Mouse (Mus musculus): ENCODE results near the gene Tbccd1.
A peak's percentile ranks its signal among the peaks of the same experiment; 100 is the strongest.

Tbccd1 gene

DNA sequence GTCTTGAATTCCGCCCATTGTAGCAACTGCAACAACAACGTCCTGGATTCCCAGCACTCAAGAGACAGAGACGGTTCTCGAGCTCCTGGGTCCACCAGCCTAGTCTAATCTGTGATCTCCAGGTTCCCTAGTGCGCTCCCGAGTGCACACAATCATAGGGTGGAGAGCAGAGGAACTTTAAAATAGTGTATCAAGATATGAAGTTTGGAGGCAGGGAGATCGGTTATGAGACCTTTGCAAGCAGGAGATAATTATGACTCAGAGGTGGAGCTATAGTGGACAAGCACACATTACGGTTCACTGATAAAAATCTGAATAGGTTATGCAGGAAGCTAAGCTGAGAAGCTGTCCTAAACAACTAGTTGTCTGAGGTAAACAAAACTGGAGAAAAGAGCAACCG lies 696 bp downstream of the Tbccd1 start:
- no peak for DNase-seq (ENCODE audit: low spot score)

DNA sequence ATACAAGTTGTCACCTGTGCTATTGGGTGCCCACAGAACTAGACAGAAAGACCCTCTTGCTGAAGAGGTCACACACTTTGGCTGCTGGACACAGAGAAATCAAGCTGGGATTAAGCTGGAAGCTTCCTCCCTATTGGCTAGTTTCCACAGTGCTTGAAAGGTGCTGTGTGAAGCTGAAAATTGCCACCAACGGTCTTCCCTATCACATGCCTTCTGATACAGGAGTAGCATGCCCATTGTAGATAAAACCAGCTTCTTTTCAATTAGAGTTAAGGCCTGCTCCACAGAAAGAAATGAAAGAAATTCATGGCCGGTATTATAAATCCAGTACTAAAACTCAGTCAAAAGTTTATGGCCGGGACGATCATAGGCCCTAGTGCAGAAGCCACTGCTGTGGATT lies 4.8 kb downstream of the Tbccd1 start:
- DNase-seq (ENCODE audit: low spot score) = no peak

DNA sequence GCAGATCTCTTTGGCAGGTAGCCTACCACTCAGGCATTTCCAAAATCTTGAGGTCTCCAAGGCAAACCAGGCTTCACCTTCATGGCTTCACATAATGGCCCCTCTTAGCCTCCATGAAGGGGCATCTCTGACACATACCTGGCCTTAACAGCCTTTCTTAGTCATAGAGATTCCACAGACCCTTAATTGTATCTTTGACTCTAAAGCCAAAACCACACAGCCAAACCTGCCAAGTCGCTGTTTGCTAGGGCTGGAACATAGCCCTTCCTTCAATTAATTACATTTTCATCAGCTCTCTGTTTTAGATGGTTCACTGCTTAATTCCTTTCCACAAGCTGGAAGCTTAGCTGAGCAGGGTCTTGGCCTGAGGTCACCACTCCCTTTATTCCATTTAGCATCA lies 9.1 kb downstream of the Tbccd1 start:
- DNase-seq (ENCODE audit: low spot score) = no peak

DNA sequence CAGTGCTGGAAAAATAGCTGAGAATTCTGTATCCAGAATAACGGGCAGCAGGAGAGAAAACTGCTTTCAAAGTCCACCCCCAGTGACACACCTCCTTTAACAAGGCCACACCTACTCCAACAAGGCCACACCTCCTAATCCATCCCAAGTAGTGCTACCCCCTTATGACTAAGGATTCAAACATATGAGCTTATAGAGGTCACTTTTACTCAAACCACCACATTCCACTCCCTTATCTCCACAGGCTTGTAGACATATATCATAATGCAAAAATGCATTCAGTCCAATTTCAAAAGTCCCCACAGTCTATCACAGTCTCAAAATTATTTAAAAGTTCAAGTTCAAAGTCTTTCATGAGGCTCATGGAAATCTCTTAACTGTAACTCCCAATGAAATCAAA lies 9.8 kb downstream of the Tbccd1 start:
- no peak for DNase-seq (ENCODE audit: low spot score)

DNA sequence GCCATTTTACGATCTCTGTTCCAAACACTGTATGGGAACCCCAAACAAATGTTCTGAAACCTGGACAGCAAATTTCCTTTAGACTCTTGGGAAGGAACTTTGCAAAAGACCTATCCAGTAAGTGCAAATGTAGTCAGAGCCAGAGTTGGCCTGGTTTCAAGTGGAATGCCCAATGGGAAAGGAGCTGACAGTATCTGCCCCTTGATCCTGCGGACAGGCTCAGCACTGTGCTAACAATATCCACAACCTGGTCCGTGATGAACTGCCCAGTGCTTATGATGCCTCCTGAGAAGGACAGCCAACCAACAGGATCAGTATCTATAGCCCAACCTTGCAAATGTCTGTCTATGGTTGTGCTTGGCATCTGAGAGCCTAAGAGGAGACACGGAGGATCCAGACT lies 12.0 kb downstream of the Tbccd1 start:
- no peak for DNase-seq (ENCODE audit: low spot score)

DNA sequence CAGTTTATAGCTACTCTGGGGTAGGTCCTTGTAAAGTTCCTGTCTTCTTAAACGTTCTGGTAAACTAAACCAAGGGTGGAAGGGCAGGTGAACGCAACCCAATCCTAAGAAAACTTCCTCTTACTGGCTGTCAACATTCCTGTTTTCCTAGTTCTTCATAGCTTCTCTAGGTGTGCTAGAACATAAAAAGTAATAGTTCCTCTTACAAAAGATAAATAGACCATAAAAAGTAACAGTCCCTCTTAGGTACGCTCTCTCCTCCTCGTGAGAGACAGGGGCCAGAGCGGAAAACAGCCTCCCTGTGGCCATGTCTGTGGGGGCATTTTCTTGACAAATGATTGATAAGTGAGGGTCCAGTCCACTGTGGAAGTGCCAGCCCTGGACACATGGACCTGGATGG lies 12.6 kb downstream of the Tbccd1 start:
- DNase-seq (ENCODE audit: low spot score) = no peak

DNA sequence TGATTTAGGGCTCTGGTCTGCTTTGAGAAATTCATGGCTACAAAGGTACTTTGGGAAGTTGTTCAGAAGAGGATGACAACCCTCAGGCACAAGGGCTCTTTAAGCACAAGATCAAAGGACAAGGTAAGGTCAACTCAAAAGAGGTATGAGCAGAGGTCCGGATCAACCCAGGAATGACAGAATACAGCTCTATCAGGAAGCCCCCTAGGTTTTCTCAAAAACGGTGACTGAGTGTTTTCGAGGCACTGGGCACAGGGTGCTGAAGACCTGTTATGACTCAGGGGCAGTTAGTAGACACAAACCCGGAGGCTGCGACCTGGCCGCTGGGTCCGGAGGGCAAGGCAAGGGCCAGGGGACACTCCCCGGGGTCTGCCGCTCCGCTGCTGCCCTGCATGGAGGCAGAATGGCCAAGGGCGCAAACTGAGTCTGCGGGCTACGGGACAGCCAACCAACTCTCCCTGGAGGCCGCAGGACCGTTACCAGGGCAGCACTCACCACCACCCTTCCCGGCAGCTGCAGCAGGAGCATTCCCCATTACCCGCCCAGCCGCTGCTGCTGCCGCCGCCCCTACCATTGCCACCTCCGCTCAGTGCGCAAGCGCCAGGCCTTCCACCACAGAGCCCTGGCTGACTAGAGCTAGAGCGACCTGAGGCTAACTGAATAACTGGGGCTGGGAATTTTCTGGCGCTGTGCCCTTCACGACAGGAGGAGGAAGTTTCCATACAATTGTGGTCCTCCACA lies 13.2 kb downstream of the Tbccd1 start:
- DNase-seq (ENCODE audit: low spot score) = peak; percentile 76

DNA sequence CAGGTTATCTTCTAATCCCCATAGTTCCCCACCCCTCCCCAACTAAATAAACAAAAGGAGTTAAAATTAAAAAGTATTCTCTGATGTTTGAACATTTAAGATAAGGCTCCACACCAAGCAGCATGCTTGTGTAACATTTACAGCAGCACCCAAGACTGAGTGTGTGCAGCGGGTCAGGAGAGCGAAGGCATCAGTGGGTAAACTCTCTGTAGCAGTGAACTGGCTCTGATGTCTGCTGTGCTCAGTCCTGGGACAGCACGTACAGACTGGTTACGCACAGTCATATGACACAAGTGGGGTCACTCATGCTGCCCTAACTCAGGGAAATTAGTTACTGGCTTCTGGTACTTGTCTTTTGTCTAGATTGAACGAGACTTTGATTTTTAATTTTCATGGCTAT lies 14.6 kb downstream of the Tbccd1 start:
- no peak for DNase-seq (ENCODE audit: low spot score)

DNA sequence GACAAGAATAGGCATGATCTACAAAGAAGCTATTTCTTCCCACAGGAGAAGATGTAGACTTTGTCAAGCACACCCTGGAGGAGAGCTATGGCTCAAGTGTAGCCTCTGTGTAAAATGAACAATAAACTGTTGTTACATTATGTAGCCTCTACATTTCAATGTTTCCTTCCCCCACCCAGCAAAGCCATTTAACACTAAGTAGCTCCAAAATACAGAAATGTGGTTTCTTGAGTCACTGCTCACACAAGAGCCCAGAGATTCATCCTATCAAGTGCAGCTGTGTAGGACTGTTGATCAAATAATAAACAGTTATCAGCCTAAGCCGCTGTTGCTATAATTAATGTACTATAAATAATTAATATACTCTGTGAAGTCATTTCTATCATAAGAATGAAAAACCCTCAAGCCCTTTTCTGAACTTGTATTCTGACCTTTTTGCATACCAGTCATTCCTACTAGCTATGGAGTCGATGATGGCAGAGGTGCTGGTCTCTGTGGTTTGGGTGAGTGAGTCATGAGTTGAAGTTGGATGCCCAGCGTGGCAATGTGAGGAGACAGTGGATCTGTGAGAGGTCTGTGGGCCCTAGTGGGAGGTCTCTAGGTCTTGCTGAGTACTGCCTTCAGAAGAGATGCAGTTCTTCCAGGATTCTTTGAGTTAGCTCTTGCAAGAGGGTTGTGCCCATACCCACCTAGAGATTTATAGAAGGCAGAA lies 18.2 kb downstream of the Tbccd1 start:
- no peak for DNase-seq (ENCODE audit: low spot score)

DNA sequence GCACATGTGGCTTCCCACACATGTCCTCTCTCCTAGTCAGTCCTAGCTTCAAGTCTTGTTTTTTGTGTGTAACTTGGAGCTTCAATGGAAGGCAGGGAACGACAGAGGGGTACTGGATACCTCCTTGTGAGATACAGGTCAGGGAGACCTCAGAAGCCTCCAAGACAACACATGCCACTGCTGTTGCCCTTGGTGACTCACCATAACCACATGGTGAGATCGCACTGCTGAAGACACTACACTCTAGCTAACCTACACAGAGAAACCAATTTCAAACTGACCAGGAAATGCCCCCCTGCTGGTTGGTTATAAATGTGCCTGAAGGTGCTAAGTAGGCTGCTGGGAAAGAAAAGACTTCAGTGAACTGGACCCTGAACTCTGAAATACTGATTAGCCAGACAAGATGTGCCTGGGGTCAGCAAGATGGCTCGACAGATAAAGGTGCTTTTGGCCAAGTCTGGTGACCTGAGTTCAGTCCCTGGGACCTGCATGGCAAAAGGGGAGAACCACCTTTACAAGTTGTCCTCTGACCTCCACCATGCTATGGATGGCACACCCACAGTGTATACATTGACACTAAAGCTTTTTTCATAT lies 24.4 kb downstream of the Tbccd1 start:
- no peak for DNase-seq (ENCODE audit: low spot score)

DNA sequence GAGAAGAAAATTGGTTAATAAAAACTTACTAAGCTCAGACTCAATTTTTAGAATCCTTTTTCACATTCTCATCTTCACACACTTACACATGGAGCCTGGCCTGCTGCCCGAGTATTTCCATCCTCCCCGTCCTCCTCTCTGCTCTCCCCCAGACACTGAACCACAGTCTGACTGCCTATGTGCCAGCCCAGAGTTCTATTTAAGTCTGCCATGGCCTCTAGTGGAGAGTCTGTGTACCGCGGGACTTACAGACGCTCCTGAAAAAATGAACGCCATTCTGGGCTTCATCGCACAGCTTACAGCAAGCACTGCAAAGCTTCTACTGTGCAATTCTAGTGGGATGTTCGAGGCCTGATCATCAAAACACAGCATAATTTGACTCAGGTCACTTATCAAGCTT lies 36.7 kb downstream of the Tbccd1 start:
- DNase-seq (ENCODE audit: low spot score) = no peak

DNA sequence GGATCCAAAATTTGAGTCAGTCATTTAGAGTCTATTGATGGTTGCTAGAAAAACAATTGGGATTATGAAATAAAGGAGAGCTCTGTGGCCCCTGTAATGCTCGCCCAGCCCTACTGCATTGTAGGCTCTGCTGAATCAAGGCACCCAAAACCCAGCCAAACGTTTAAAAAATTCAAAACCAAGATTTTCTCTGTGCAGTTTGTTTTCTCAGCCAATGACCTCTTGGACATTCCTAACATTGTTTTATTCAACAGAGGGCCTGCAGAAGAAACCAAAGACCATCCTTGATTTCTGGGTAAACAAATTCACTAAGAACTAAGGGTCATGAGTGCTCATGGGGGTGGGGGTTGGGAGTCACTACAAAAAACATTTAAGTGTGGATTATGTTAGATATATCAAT lies 46.0 kb downstream of the Tbccd1 start, which contains the start of gene Crygs:
Gene Crygs, minus strand, starts transcription at position 101 of the 400 bp plus-strand sequence.
- no peak for DNase-seq (ENCODE audit: low spot score)

DNA sequence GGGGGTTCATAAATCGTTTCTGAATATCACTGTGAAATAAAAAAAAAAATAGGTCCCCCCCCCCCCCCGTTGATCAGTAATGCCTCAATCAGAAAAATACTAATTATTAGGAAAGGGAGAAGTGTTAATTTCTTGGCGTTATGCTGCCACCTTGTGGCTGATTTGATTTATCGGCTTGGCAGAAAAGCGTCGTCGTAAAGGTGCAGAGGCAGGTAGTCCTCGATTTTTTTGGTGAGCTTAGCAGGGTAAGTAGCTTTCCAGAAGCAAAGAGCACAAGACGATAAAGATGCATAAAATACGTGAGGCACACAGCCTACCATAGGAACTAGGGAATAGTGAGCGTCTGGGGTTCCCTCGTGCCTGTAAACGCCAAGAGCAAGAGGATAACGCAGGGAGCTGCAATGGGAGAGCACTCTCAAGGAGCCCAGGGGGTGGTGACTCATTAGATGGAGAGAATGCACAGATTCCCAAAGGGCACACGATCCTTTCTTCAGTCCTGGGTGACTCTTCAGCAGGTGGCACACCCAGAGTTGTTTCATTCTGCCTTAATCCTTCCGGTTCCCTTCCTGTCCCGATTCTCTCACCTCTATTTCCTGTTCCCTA lies 49.9 kb downstream of the Tbccd1 start:
- peak; percentile 44 for DNase-seq (ENCODE audit: low spot score)

DNA sequence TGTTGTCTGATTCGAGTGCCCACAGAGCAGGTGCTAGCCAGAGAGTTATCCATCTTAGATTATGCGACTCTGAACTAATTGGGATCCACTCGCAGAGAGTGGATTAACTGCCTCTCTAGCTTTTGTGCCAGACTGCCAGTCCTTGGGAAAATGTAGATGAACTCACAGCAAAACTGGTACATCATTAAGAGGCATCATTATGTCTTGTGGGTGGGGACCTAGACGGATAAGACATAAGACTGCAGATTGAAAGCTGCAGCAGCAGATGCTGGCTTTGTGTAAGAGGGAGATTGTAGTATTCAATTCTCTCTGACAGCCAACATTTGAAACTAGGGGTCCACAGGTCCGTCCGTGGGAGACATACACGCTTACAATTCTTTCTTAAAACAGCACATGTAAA lies 54.7 kb downstream of the Tbccd1 start:
- no peak for DNase-seq (ENCODE audit: low spot score)

DNA sequence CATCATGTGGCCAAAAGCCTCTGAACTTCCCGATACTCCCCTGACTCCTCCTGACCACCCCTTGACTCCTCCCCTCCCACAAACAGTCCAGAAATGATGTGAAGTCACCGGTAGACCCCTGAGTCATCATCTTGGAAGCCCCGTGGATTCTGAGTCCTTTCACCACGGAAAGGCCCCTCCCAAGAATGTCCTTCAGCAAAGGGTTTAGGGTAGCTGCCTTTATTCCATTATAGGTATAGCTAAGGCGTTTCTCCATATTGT lies 56.7 kb downstream of the Tbccd1 start:
- DNase-seq (ENCODE audit: low spot score) = no peak

DNA sequence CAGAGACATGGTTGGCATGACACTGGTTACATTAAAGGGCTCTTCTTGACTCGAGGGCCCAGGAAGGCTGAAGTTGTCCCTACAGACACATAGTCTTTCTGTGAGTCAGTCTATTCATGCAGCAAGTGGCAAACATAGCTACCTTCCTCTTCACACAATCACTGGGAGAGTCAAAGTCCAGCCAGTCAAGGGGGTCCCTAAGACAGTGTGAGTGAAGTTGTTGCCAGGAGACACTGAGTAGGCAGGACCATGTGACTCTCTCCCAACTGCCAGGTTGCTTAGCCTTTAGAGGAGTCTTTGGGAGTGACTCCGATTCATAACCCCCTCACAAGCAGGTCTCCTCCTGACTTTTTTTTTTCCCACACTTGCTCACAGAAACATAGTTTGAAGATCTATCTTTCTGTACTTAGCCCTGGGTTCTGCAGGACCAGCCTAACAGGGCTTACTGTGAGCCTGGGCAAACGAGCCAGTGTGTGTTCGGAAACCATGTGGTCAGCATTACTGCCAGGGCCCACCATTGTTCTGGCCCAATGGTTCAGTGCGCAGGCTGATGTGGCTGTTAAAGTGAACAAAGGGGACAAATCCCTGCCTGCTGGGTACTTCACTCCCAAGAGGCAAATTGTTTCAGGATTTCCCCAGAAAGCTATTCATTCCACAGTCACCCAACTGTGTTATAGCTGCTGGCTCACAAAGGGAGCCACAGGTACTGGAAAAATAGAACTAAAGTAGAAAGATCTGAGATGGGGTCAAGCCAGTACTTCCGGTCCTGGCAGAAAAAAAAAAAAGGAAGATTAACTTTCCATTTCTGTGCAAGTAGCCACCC lies 57.2 kb downstream of the Tbccd1 start:
- no peak for DNase-seq (ENCODE audit: low spot score)

DNA sequence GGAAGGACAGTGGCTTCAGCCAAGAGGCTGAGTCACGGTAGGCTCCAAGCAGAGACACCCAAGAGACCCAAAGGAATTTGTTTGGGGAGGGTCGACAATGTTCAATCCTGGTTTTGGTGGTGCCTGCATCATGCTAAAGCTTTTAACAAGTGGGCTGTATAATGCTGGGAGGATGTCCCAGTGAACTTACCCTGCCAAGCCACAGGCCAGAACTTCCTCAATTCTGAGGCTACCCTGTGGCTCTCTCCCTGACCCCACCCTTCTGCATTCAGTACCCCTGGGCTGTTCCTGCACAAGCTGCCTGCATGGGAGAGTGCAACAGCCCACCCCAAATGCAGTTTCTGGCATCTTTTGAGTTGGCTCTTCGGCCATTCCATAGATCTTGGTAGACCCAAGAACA lies 58.9 kb downstream of the Tbccd1 start:
- DNase-seq (ENCODE audit: low spot score) = peak; percentile 5

DNA sequence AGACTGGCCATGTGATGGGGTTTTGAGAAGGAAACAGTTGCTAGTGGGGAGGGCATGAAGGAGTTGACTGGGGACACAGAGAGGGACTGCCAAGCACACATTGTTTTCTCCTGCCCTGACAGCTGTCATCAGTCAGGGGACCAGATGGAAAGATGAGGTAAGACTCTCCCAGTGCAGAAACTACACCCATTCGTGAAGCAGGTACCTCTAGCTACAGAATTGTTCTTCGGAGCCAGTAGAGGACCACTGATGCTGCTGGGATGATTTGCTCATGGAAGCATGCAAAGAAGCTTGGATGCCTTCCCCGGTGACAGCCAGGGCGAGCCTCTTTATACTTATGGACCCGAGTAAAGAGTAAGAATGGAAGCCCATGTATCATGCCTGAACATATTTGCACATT lies 59.9 kb downstream of the Tbccd1 start:
- DNase-seq (ENCODE audit: low spot score) = no peak

DNA sequence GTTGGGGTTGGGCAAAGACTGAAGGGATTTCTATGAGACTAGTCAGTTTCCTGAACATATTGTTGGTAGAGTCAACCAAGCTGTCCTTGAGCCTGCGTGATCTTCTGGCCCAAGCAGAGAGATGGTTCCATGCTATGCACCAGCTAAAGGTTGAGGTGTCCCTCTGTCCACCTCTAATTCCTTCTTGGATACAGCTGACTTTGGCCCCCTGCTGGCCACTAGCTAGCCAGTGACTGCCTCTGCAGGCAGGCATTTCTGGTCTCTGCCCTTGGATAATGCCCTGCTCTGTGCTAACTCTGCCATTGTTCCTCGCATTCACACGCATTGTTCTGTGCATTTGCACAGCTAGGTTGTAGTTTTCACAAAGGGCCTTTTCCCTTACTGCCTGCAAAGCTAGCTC lies 62.0 kb downstream of the Tbccd1 start:
- DNase-seq (ENCODE audit: low spot score) = peak; percentile 4

DNA sequence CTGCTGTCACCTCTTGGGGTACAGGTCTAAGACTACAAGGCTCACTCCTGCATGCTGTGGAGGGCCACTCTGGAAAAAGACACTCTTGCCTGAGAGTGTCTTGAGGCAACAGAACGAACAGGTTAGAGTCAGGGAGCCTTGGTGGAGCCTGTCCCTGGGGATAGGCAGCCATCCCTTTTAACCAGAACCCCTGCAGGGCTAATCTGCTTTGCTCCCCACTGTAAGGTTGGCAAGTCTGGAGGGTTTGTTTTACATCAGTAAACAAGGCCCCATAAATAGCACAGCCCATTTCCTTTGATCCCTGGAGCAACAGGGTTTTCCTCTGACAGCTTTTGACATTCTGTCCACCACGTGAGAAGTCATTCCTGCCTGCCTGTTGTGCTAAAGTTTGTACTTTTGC lies 66.2 kb downstream of the Tbccd1 start:
- DNase-seq (ENCODE audit: low spot score) = no peak

DNA sequence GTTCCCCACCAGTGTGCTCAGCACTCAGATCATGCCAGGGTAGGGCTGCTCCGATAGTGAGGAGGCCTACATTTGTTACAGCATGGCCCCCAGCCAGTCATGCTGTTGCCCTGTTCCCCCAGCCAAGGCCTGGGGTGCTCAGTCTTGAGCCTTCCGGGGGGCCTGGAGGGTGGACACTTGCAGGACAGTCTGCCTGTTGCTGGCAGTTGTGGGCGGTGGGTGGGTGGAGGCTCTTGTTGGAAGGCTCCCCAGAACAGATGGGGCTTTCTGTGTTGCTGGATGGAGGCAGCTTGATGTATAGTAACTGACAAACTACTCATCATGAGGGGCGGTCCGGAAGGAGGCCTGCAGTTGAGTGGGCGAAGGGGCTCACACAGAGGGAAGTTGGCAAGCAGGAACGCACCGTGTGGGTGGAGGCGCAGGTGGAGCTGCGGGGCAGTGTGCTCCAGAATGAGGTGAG lies 67.5 kb downstream of the Tbccd1 start:
- no peak for DNase-seq (ENCODE audit: low spot score)

DNA sequence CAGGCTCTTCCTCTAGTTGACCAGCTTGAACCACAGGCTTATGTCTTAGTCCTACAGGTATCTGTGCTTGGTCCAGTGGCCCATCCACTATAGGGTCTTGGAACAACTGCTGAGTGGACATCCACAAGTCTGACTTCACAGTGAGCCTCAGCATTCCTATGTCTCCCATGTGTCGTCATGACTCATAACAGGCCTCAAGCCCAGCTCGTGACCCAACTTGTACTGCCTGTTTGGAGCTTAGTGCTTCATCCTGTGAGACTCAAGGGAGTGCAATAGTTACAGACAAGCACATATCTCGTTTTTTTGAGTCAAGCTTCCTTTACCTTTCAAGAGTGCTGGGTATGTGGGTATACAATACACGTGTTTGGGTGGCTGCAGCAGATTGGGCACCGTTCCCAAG lies 74.8 kb downstream of the Tbccd1 start:
- no peak for DNase-seq (ENCODE audit: low spot score)

Data from lung, postnatal 25 days (tissue).